Mouse (Mus musculus): ENCODE data around the gene Gabrb1.

Gene Gabrb1

GRCm38 (mm10) chr5:71657482-71658114, at the start of gene Gabrb1:
Gene Gabrb1, plus strand, starts transcription at chr5:71658113.
- peak; percentile 64 to 68 for DNase-seq (ENCODE audit: low spot score in 2 of 2)

GRCm38 (mm10) chr5:71608735-71609134, 49.2 kb upstream of the Gabrb1 start:
- no peak for DNase-seq (ENCODE audit: low spot score in 2 of 2)

GRCm38 (mm10) chr5:71614311-71614710, 43.6 kb upstream of the Gabrb1 start:
- DNase-seq (ENCODE audit: low spot score in 2 of 2): no peak

GRCm38 (mm10) chr5:71616734-71617133, 41.2 kb upstream of the Gabrb1 start:
- no peak for DNase-seq (ENCODE audit: low spot score in 2 of 2)

- no peak for DNase-seq (ENCODE audit: low spot score in 2 of 2)
These were observed 30.1 kb upstream of the Gabrb1 start for GRCm38 (mm10) chr5:71627820-71628219.

- no peak for DNase-seq (ENCODE audit: low spot score in 2 of 2)
These were observed 18.1 kb upstream of the Gabrb1 start for GRCm38 (mm10) chr5:71639804-71640203.

- no peak for DNase-seq (ENCODE audit: low spot score in 2 of 2)
These were observed 9.8 kb upstream of the Gabrb1 start for GRCm38 (mm10) chr5:71648108-71648507.

- DNase-seq (ENCODE audit: low spot score in 2 of 2): no peak
These were observed 3.9 kb upstream of the Gabrb1 start for GRCm38 (mm10) chr5:71654056-71654455.

GRCm38 (mm10) chr5:71656771-71657170, 1.1 kb upstream of the Gabrb1 start:
- DNase-seq (ENCODE audit: low spot score in 2 of 2): peak; percentile 45 to 47

- no peak for DNase-seq (ENCODE audit: low spot score in 2 of 2)
These were observed 193 bp downstream of the Gabrb1 start, which contains the start of gene Gabra4 for GRCm38 (mm10) chr5:71658115-71658497. Gene Gabra4, minus strand, starts transcription at chr5:71658308.

- DNase-seq (ENCODE audit: low spot score in 2 of 2): no peak
These were observed 7.7 kb downstream of the Gabrb1 start for GRCm38 (mm10) chr5:71665593-71665992.

GRCm38 (mm10) chr5:71699696-71700467, 42.0 kb downstream of the Gabrb1 start:
- peak; percentile 66 to 67 for DNase-seq (ENCODE audit: low spot score in 2 of 2)

- peak; percentile 53 to 58 for DNase-seq (ENCODE audit: low spot score in 2 of 2)
These were observed 42.8 kb downstream of the Gabrb1 start for GRCm38 (mm10) chr5:71700468-71701272.

- no peak for DNase-seq (ENCODE audit: low spot score in 2 of 2)
These were observed 43.3 kb downstream of the Gabrb1 start for GRCm38 (mm10) chr5:71701273-71701614.

- no peak for DNase-seq (ENCODE audit: low spot score in 2 of 2)
These were observed 75.2 kb downstream of the Gabrb1 start for GRCm38 (mm10) chr5:71732931-71733792.

- DNase-seq (ENCODE audit: low spot score in 2 of 2): no peak
These were observed 89.5 kb downstream of the Gabrb1 start for GRCm38 (mm10) chr5:71747411-71747810.

- no peak for DNase-seq (ENCODE audit: low spot score in 2 of 2)
These were observed 96.1 kb downstream of the Gabrb1 start for GRCm38 (mm10) chr5:71753966-71754365.

- peak in 1 of 2 experiments; percentile 5 for DNase-seq (ENCODE audit: low spot score in 2 of 2)
These were observed 103.2 kb downstream of the Gabrb1 start for GRCm38 (mm10) chr5:71761105-71761504.

GRCm38 (mm10) chr5:71781514-71782179, 123.7 kb downstream of the Gabrb1 start:
- no peak for DNase-seq (ENCODE audit: low spot score in 2 of 2)

GRCm38 (mm10) chr5:71822862-71823261, 164.9 kb downstream of the Gabrb1 start:
- DNase-seq (ENCODE audit: low spot score in 2 of 2): no peak

GRCm38 (mm10) chr5:71828342-71828741, 170.4 kb downstream of the Gabrb1 start:
- no peak for DNase-seq (ENCODE audit: low spot score in 2 of 2)
